Mouse (Mus musculus) left cerebral cortex, postnatal 14 days (tissue): ENCODE data around the gene Lmx1b. TPM values are rescaled to one million over a fixed set of nuclear protein-coding genes. Genes with fewer than 3 reads are reported as not detected.

Experiments
- DNase-seq, 2 experiments: peaks; one replicate each; pipeline ENCODE4 v3.0.0; 2021 to 2022; ENCODE audit warnings: low spot score in 2 of 2, mixed read lengths in 1 of 2
- intact Hi-C: fragments of 180-260 bp; cut with DNase I; formaldehyde crosslinking; loops from one replicate; pipeline ENCODE4 v1.15.1; 2025
- total RNA-seq, 2 experiments: library from RNA; stranded (reverse); gene quantifications; 2 replicates each; pipeline ENCODE4 v1.2.3; 2021

Gene Lmx1b
- total RNA-seq, 2 experiments from 2014 or later: 0.42 to 0.59 TPM

- peak; percentile 50 to 71 for DNase-seq
- intact Hi-C loops: no loop called here
Observed at GRCm38 (mm10) chr2:33592931-33593555, 47.3 kb downstream of the Lmx1b start.

GRCm38 (mm10) chr2:33589280-33589679, 51.0 kb downstream of the Lmx1b start:
- intact Hi-C loops: no loop called here
- DNase-seq: no peak

GRCm38 (mm10) chr2:33584937-33585910, 55.1 kb downstream of the Lmx1b start:
- no peak for DNase-seq
- intact Hi-C loops: no loop called here

- no peak for DNase-seq
- intact Hi-C loops: no loop called here
Observed at GRCm38 (mm10) chr2:33583761-33584160, 56.5 kb downstream of the Lmx1b start.

GRCm38 (mm10) chr2:33583317-33583716, 57.0 kb downstream of the Lmx1b start:
- intact Hi-C loops: no loop called here
- peak in 1 of 2 experiments; percentile 57 for DNase-seq

- no peak for DNase-seq
- intact Hi-C loops: no loop called here
Observed at GRCm38 (mm10) chr2:33582457-33583060, 57.8 kb downstream of the Lmx1b start.

GRCm38 (mm10) chr2:33581866-33582265, 58.4 kb downstream of the Lmx1b start:
- no peak for DNase-seq
- intact Hi-C loops: no loop called here

- no peak for DNase-seq
- intact Hi-C loops: no loop called here
Observed at GRCm38 (mm10) chr2:33581449-33581777, 58.9 kb downstream of the Lmx1b start.

GRCm38 (mm10) chr2:33580697-33581448, 59.4 kb downstream of the Lmx1b start:
- peak; percentile 38 to 54 for DNase-seq
- intact Hi-C loops: no loop called here

- intact Hi-C loops: no loop called here
- no peak for DNase-seq
Observed at GRCm38 (mm10) chr2:33575406-33575805, 64.9 kb downstream of the Lmx1b start.

GRCm38 (mm10) chr2:33573075-33573474, 67.2 kb downstream of the Lmx1b start:
- intact Hi-C loops: no loop called here
- DNase-seq: no peak

GRCm38 (mm10) chr2:33571219-33571824, 69.0 kb downstream of the Lmx1b start:
- intact Hi-C loops: no loop called here
- no peak for DNase-seq

- intact Hi-C loops: no loop called here
- no peak for DNase-seq
Observed at GRCm38 (mm10) chr2:33569698-33570097, 70.6 kb downstream of the Lmx1b start.

- no peak for DNase-seq
- intact Hi-C loops: no loop called here
Observed at GRCm38 (mm10) chr2:33569240-33569639, 71.1 kb downstream of the Lmx1b start.

- intact Hi-C loops: no loop called here
- no peak for DNase-seq
Observed at GRCm38 (mm10) chr2:33565886-33566285, 74.4 kb downstream of the Lmx1b start.

GRCm38 (mm10) chr2:33564748-33565147, 75.6 kb downstream of the Lmx1b start:
- intact Hi-C loops: no loop called here
- no peak for DNase-seq

GRCm38 (mm10) chr2:33559752-33560151, 80.6 kb downstream of the Lmx1b start:
- intact Hi-C loops: loop anchor here (2.0 kb wide), 1 partner anchor 83 kb away; no protein-coding TSS in a partner anchor
- DNase-seq: peak; percentile 72 to 80

- DNase-seq: peak in 1 of 2 experiments; percentile 78
- intact Hi-C loops: loop anchor here (2.0 kb wide), 1 partner anchor 83 kb away; no protein-coding TSS in a partner anchor
Observed at GRCm38 (mm10) chr2:33559334-33559733, 81.0 kb downstream of the Lmx1b start.

GRCm38 (mm10) chr2:33558233-33558632, 82.1 kb downstream of the Lmx1b start:
- DNase-seq: peak; percentile 79 to 86
- intact Hi-C loops: loop anchor here (1.0 to 2.0 kb wide), 2 partner anchors 71 to 85 kb away; no protein-coding TSS in a partner anchor
